Mouse (Mus musculus) spleen, postnatal 10 days (tissue): Measurements from ENCODE around the gene Osbpl6.

ENCODE experiments used
- DNase-seq, 2 experiments: peaks; one replicate each; pipeline ENCODE4 v3.0.0; 2021 to 2022; ENCODE audit warnings: low spot score in 2 of 2

Osbpl6 gene

DNA sequence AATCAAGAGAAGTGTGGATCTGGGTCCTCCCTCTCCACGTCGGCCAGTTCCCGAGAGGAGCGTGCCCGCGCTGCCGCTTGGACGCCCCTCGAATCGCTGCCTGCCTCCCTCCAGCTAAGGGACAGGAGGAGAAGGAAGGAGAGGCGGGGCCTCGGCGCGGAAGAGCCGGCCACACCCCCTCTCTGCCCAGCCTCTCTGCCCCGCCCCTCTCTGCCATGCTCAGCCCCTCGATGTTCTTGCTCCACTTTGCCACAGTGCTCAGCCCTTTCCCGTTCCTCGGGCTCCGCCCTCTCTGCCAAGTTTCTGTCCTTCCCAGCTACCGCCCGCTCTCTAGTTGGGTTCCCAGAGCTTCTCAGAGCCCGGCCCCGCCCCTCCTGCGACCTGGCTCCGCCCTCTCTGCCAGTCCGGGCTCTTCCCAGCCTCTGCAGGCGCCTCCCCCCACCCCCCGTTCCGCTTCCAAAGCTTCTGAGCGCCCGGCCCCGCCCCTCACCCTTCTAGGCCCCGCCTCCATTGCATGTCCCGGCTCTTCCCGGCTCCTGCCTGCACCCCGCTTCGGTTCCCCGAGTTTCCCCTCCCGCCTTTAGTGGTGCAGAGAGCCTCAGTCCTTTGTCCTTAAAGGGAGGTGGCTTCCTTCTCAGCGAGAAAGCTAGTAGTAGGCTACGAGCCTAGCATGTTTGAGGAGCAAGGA lies 241.7 kb downstream of the Osbpl6 start, which contains the start of the genes Prkra and Pjvk:
Gene Prkra (minus strand): TSS at position 133 of the 688 bp plus-strand sequence.
Gene Pjvk (plus strand): TSS at position 594 of the 688 bp plus-strand sequence.
- DNase-seq, result peak; percentile 83 to 92

DNA sequence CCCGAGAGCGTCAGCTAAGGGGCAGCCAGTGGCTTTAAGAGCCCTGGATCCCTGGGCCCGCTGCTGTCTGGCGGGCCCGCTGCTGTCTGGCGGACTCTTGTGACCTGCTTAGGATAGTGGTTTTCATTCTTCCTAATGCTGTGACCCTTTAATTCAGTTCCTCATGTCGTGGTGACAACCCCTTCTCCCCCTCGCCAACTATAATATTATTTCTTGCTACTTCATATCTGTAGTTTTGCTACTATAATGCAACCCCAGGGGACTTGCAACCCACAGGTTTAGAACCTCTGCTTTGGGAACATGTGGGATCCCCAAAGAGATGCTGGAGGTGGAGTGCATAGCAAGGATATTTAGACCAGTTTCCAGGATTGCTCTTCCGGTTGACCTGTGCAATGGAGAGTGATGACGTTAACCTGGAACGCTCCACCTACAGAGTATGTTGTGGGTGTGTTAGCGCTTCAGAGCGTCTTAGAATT lies 242.4 kb downstream of the Osbpl6 start:
- peak in 1 of 2 experiments; percentile 24 for DNase-seq
